Mouse (Mus musculus) common myeloid progenitor, adult 5-6 weeks (primary cell): ENCODE data around the gene Erg28. TPM values are rescaled to one million over a fixed set of nuclear protein-coding genes. Genes with fewer than 3 reads are reported as not detected.

Experiments used
- total RNA-seq: library from RNA; stranded (forward); fragments of 200-1000, 187-1606 nt; gene quantifications from 2 replicates; pipeline ENCODE4 v1.2.3, GENCODE M21; 2017

The Erg28 gene
- total RNA-seq, 1 experiment from 2014 or later = 83.4 TPM

Other genes starting within 250 kb of the Erg28 start
- 16.7 and 20.9 TPM in 2 replicates for gene Jdp2, start 225.5 kb downstream of the Erg28 start, total RNA-seq
- gene Batf, start 137.9 kb downstream of the Erg28 start, total RNA-seq = 31.9 and 38.9 TPM in 2 replicates
- 0.41 TPM in 1 of 2 replicates, not detected in the other for gene Flvcr2, start 78.0 kb downstream of the Erg28 start, total RNA-seq
- gene Ttll5, start 109 bp upstream of the Erg28 start, total RNA-seq = 23.3 and 27.6 TPM in 2 replicates